Mouse (Mus musculus): ENCODE results near the gene Itga9. TPM values are rescaled to one million over a fixed set of nuclear protein-coding genes. Genes with fewer than 3 reads are reported as not detected.

Gene Itga9
- total RNA-seq, 1 experiment from 2014 or later: 81.0 TPM

GRCm38 (mm10) chr9:118606817-118607371 lies 404 bp downstream of the Itga9 start:
- peak; percentile 49 for DNase-seq

GRCm38 (mm10) chr9:118607701-118608401 lies 1.4 kb downstream of the Itga9 start:
- DNase-seq: no peak

GRCm38 (mm10) chr9:118608556-118608955 lies 2.1 kb downstream of the Itga9 start:
- DNase-seq: no peak

- peak; percentile 45 for DNase-seq
Measured at GRCm38 (mm10) chr9:118610060-118610459, 3.6 kb downstream of the Itga9 start.

- DNase-seq: no peak
Measured at GRCm38 (mm10) chr9:118611111-118611541, 4.6 kb downstream of the Itga9 start.

GRCm38 (mm10) chr9:118611958-118612581 lies 5.6 kb downstream of the Itga9 start:
- DNase-seq: no peak

GRCm38 (mm10) chr9:118617237-118617636 lies 10.7 kb downstream of the Itga9 start:
- no peak for DNase-seq

- peak; percentile 20 for DNase-seq
Measured at GRCm38 (mm10) chr9:118618732-118619250, 12.3 kb downstream of the Itga9 start.

- DNase-seq: no peak
Measured at GRCm38 (mm10) chr9:118620807-118621206, 14.3 kb downstream of the Itga9 start.

- DNase-seq: no peak
Measured at GRCm38 (mm10) chr9:118621691-118622090, 15.2 kb downstream of the Itga9 start.

- peak; percentile 85 for DNase-seq
Measured at GRCm38 (mm10) chr9:118622376-118623166, 16.1 kb downstream of the Itga9 start.

GRCm38 (mm10) chr9:118623483-118623882 lies 17.0 kb downstream of the Itga9 start:
- no peak for DNase-seq

GRCm38 (mm10) chr9:118624146-118624545 lies 17.7 kb downstream of the Itga9 start:
- no peak for DNase-seq

GRCm38 (mm10) chr9:118629763-118630379 lies 23.4 kb downstream of the Itga9 start:
- peak; percentile 63 for DNase-seq

- peak; percentile 53 for DNase-seq
Measured at GRCm38 (mm10) chr9:118631775-118632757, 25.6 kb downstream of the Itga9 start.

GRCm38 (mm10) chr9:118632758-118633143 lies 26.3 kb downstream of the Itga9 start:
- no peak for DNase-seq

GRCm38 (mm10) chr9:118638642-118639210 lies 32.2 kb downstream of the Itga9 start:
- DNase-seq: no peak

- no peak for DNase-seq
Measured at GRCm38 (mm10) chr9:118645698-118646355, 39.3 kb downstream of the Itga9 start.

- DNase-seq: no peak
Measured at GRCm38 (mm10) chr9:118647495-118647894, 41.0 kb downstream of the Itga9 start.

GRCm38 (mm10) chr9:118650976-118651375 lies 44.5 kb downstream of the Itga9 start:
- DNase-seq: no peak

All from adrenal gland, postnatal 25 days (tissue).